Mouse (Mus musculus): ENCODE data around the gene Trp53inp2.

Gene Trp53inp2

GRCm38 (mm10) chr2:155385090-155385489, 4.2 kb downstream of the Trp53inp2 start:
- no peak for DNase-seq (ENCODE audit: low spot score)

GRCm38 (mm10) chr2:155385731-155386533, 5.1 kb downstream of the Trp53inp2 start:
- no peak for DNase-seq (ENCODE audit: low spot score)

GRCm38 (mm10) chr2:155386534-155386899, 5.7 kb downstream of the Trp53inp2 start:
- no peak for DNase-seq (ENCODE audit: low spot score)

GRCm38 (mm10) chr2:155387052-155387451, 6.2 kb downstream of the Trp53inp2 start:
- no peak for DNase-seq (ENCODE audit: low spot score)

- DNase-seq (ENCODE audit: low spot score): no peak
These were observed 7.7 kb downstream of the Trp53inp2 start for GRCm38 (mm10) chr2:155388573-155388972.

GRCm38 (mm10) chr2:155394586-155394985, 13.7 kb downstream of the Trp53inp2 start:
- no peak for DNase-seq (ENCODE audit: low spot score)

GRCm38 (mm10) chr2:155400276-155400675, 19.4 kb downstream of the Trp53inp2 start:
- no peak for DNase-seq (ENCODE audit: low spot score)

- DNase-seq (ENCODE audit: low spot score): no peak
These were observed 21.1 kb downstream of the Trp53inp2 start for GRCm38 (mm10) chr2:155401926-155402325.

GRCm38 (mm10) chr2:155404635-155405034, 23.8 kb downstream of the Trp53inp2 start:
- no peak for DNase-seq (ENCODE audit: low spot score)

GRCm38 (mm10) chr2:155420911-155421310, 40.1 kb downstream of the Trp53inp2 start:
- DNase-seq (ENCODE audit: low spot score): no peak

GRCm38 (mm10) chr2:155436445-155436844, 55.6 kb downstream of the Trp53inp2 start:
- DNase-seq (ENCODE audit: low spot score): no peak

All from ovary, postnatal 10 days (tissue).